Mouse (Mus musculus): Measurements from ENCODE around the gene Reck. TPM values are rescaled to one million over a fixed set of nuclear protein-coding genes. Genes with fewer than 3 reads are reported as not detected.

Reck gene
- 1 to 10 TPM; 6.0 to 7.1 TPM for total RNA-seq (2021)

GRCm38 (mm10) chr4:43875160-43875918, at the start of gene Reck:
TSS of gene Reck (plus strand) at chr4:43875530.
- intact Hi-C loops (cut with DNase I) = no loop called here
- peak; percentile 77 to 83 for DNase-seq (ENCODE audit: low spot score in 2 of 2)

- intact Hi-C loops (cut with DNase I) = no loop called here
- no peak for DNase-seq (ENCODE audit: low spot score in 2 of 2)
These were observed 46.5 kb upstream of the Reck start for GRCm38 (mm10) chr4:43828806-43829205.

GRCm38 (mm10) chr4:43832031-43832430, 43.3 kb upstream of the Reck start:
- DNase-seq (ENCODE audit: low spot score in 2 of 2) = no peak
- intact Hi-C loops (cut with DNase I) = no loop called here

GRCm38 (mm10) chr4:43833752-43834151, 41.6 kb upstream of the Reck start:
- no peak for DNase-seq (ENCODE audit: low spot score in 2 of 2)
- intact Hi-C loops (cut with DNase I) = no loop called here

- no peak for DNase-seq (ENCODE audit: low spot score in 2 of 2)
- intact Hi-C loops (cut with DNase I) = no loop called here
These were observed 40.6 kb upstream of the Reck start for GRCm38 (mm10) chr4:43834749-43835148.

GRCm38 (mm10) chr4:43838326-43838725, 37.0 kb upstream of the Reck start:
- no peak for DNase-seq (ENCODE audit: low spot score in 2 of 2)
- intact Hi-C loops (cut with DNase I) = no loop called here

GRCm38 (mm10) chr4:43840101-43840500, 35.2 kb upstream of the Reck start, which contains the start of gene Olfr157:
TSS of gene Olfr157 (minus strand) at chr4:43840201.
- intact Hi-C loops (cut with DNase I) = no loop called here
- no peak for DNase-seq (ENCODE audit: low spot score in 2 of 2)

- intact Hi-C loops (cut with DNase I) = no loop called here
- DNase-seq (ENCODE audit: low spot score in 2 of 2) = no peak
These were observed 24.1 kb upstream of the Reck start, which contains the start of gene Olfr155 for GRCm38 (mm10) chr4:43851265-43851664. TSS of gene Olfr155 (plus strand) at chr4:43851565.

- intact Hi-C loops (cut with DNase I) = no loop called here
- DNase-seq (ENCODE audit: low spot score in 2 of 2) = no peak
These were observed 21.2 kb upstream of the Reck start for GRCm38 (mm10) chr4:43854101-43854500.

GRCm38 (mm10) chr4:43859886-43860285, 15.4 kb upstream of the Reck start:
- DNase-seq (ENCODE audit: low spot score in 2 of 2) = no peak
- intact Hi-C loops (cut with DNase I) = loop anchor here (2.0 to 5.0 kb wide), 3 partner anchors 97 to 228 kb away; partner anchors contain the start of gene Npr2

GRCm38 (mm10) chr4:43860744-43861519, 14.4 kb upstream of the Reck start:
- DNase-seq (ENCODE audit: low spot score in 2 of 2) = peak; percentile 78
- intact Hi-C loops (cut with DNase I) = loop anchor here (2.0 to 5.0 kb wide), 3 partner anchors 98 to 229 kb away; partner anchors contain the start of gene Npr2

GRCm38 (mm10) chr4:43863298-43863697, 12.0 kb upstream of the Reck start:
- no peak for DNase-seq (ENCODE audit: low spot score in 2 of 2)
- intact Hi-C loops (cut with DNase I) = loop anchor here (5.0 kb wide), 2 partner anchors 116 to 231 kb away; partner anchors contain the start of gene Npr2

GRCm38 (mm10) chr4:43869821-43870220, 5.5 kb upstream of the Reck start:
- intact Hi-C loops (cut with DNase I) = no loop called here
- no peak for DNase-seq (ENCODE audit: low spot score in 2 of 2)

- peak in 1 of 2 experiments; percentile 8 for DNase-seq (ENCODE audit: low spot score in 2 of 2)
- intact Hi-C loops (cut with DNase I) = no loop called here
These were observed 829 bp upstream of the Reck start for GRCm38 (mm10) chr4:43874501-43874900.

- intact Hi-C loops (cut with DNase I) = no loop called here
- DNase-seq (ENCODE audit: low spot score in 2 of 2) = peak; percentile 28 to 35
These were observed 635 bp downstream of the Reck start for GRCm38 (mm10) chr4:43875919-43876411.

- no peak for DNase-seq (ENCODE audit: low spot score in 2 of 2)
- intact Hi-C loops (cut with DNase I) = no loop called here
These were observed 1.9 kb downstream of the Reck start for GRCm38 (mm10) chr4:43877230-43877629.

- intact Hi-C loops (cut with DNase I) = no loop called here
- no peak for DNase-seq (ENCODE audit: low spot score in 2 of 2)
These were observed 2.9 kb downstream of the Reck start for GRCm38 (mm10) chr4:43878121-43878776.

GRCm38 (mm10) chr4:43879566-43879965, 4.2 kb downstream of the Reck start:
- DNase-seq (ENCODE audit: low spot score in 2 of 2) = no peak
- intact Hi-C loops (cut with DNase I) = no loop called here

GRCm38 (mm10) chr4:43884196-43884595, 8.9 kb downstream of the Reck start:
- no peak for DNase-seq (ENCODE audit: low spot score in 2 of 2)
- intact Hi-C loops (cut with DNase I) = no loop called here

- DNase-seq (ENCODE audit: low spot score in 2 of 2) = no peak
- intact Hi-C loops (cut with DNase I) = no loop called here
These were observed 15.9 kb downstream of the Reck start for GRCm38 (mm10) chr4:43891247-43891646.
